Mouse (Mus musculus) olfactory bulb, adult 2 months (tissue): ENCODE data around the gene Inhbe.
A peak's percentile ranks its signal among the peaks of the same experiment; 100 is the strongest.

Experiments used
- CTCF ChIP-seq: fragments of 200-500 bp; IDR thresholded peaks from 2 replicates; pipeline ENCODE4 v1.5.1; 2012; ENCODE audit warnings: low read depth, mild to moderate bottlenecking, low read length, moderate library complexity; ENCODE audit not compliant: insufficient read depth
- POLR2A ChIP-seq: fragments of 200-500 bp; IDR thresholded peaks from 2 replicates; pipeline ENCODE4 v1.6.1; 2012; ENCODE audit warnings: mild to moderate bottlenecking, low read depth, low read length, moderate library complexity; ENCODE audit not compliant: insufficient read depth

DNA sequence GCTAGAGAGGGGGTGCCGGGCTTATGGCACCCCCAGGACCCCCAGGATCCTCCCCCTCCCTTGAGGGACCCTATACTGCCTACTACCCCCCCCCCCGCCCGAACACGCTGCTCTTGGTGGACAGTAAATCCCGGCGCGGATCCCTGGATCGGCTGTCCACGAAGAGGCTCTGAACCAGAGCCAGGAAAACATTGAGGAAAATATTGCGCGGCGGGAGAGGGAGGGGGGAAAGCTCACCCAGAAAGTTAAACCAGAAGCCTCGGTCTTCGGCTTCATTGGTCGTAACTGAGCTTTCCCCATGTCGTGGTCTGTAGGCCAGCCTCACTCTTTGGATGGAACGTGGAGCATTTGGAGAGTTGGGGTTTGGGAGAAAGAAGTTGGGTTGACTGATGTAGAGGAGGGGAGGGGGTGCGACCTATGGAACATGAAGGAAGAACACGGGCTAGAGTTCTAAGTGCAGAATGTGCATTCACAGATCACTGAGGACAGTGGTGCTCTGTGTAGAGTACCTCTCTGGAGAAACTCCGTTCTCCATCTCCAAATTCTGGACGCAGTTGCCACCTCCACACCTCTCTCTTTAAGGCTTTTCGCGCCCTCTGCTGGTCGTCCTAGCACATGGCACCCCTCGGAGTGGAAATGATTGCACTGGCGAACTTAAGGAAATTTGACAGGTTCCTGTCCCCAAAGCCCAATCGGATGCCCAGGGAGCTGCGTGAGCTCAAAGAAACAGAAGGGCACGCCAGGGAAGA lies 12.1 kb downstream of the Inhbe start, which contains the start of gene Gli1:
- no peak for TF ChIP-seq POLR2A
- peak; percentile 56; the same call in 1 of the 2 replicates for TF ChIP-seq CTCF
